Mouse (Mus musculus): Measurements from ENCODE around the gene Vav3. TPM values are rescaled to one million over a fixed set of nuclear protein-coding genes. Genes with fewer than 3 reads are reported as not detected.

Vav3 gene
- polyA plus RNA-seq, 1 experiment from 2014 or later: 18.4 TPM

DNA sequence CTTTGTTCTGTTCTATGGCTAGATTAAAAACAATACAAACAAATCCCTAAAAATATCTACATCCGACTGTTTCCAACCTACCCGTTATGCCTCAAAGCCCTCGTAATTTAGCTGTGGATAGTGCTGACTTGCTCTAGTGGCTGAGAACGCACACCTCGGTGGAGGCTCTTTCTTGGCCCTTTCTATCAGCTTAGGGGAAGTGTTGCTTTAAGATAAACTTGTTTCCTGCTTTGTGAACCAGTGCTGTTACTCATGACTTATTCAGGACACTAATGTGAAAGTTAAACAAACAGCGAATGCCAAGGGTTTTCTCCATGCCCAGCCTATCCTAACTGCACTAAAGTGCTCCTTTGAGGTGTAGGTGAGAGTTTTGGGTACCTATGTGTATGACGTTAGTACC is 221.3 kb downstream of the Vav3 start:
- WGBS: 64% methylated on average over 7 of the region's 7 CpGs
- DNase-seq (ENCODE audit: low spot score, missing footprints) (peak; percentile 85), ATAC-seq (ENCODE audit: low FRiP score) (peak; percentile 33; the same call in 1 of the 2 replicates)
- H3K27me3 ChIP-seq (ENCODE audit: control insufficient read depth, insufficient read depth, low read length): no peaks in the 10 kb centered on the region
- H3K4me1 ChIP-seq (ENCODE audit: control insufficient read depth, insufficient read depth, low read length): no peaks in the 10 kb centered on the region; the same call in 1 of the 2 replicates
- H3K4me3 ChIP-seq (ENCODE audit: low read depth, low read length): no peak overlapping the region
- H3K4me2 ChIP-seq: no peak overlapping the region
- H3K36me3 ChIP-seq (ENCODE audit: control insufficient read depth, insufficient read depth, low read length): no peaks in the 10 kb centered on the region
- no peak overlapping the region for H3K9ac ChIP-seq (ENCODE audit: low read length)
- H3K9me3 ChIP-seq (ENCODE audit: control insufficient read depth, low read length): no peaks in the 10 kb centered on the region
- H3K27ac ChIP-seq (ENCODE audit: low read depth, low read length): no peak overlapping the region

DNA sequence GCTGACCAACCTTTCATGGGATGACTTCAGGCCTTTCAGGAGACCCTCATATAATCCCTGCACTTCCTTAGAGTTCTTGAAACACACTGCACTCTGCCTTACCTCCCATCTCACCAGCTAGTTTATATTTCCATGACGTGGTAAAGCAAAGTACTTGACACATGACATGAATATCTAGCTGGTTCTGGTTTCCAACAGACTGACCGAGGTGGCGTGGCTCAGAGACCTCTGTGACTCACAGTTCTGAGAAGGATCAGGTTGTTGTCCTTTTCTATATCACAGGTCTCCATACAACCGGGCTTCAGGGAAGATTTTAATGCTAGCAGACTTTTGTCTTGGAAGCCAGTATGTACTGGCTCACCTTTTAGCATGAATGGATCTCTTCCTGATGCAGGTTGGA is 221.8 kb downstream of the Vav3 start:
- H3K27ac ChIP-seq (ENCODE audit: low read depth, low read length): no peak overlapping the region
- 87% methylated on average over 4 of the region's 4 CpGs for WGBS
- no peaks in the 10 kb centered on the region for H3K9me3 ChIP-seq (ENCODE audit: control insufficient read depth, low read length)
- H3K4me1 ChIP-seq (ENCODE audit: control insufficient read depth, insufficient read depth, low read length): no peaks in the 10 kb centered on the region; the same call in 1 of the 2 replicates
- peak; percentile 60 for DNase-seq (ENCODE audit: low spot score, missing footprints)
- no peaks in the 10 kb centered on the region for H3K36me3 ChIP-seq (ENCODE audit: control insufficient read depth, insufficient read depth, low read length)
- H3K4me2 ChIP-seq: no peak overlapping the region
- ATAC-seq (ENCODE audit: low FRiP score): no peak
- no peak overlapping the region for H3K9ac ChIP-seq (ENCODE audit: low read length)
- no peak overlapping the region for H3K4me3 ChIP-seq (ENCODE audit: low read depth, low read length)
- no peaks in the 10 kb centered on the region for H3K27me3 ChIP-seq (ENCODE audit: control insufficient read depth, insufficient read depth, low read length)

GRCm38 (mm10) chr3:109564443-109564842 is 224.0 kb downstream of the Vav3 start:
- no peak overlapping the region for H3K27ac ChIP-seq (ENCODE audit: low read depth, low read length)
- H3K4me3 ChIP-seq (ENCODE audit: low read depth, low read length): no peak overlapping the region
- no peak overlapping the region for H3K4me2 ChIP-seq
- no peaks in the 10 kb centered on the region for H3K36me3 ChIP-seq (ENCODE audit: control insufficient read depth, insufficient read depth, low read length)
- 95% methylated on average over 2 of the region's 2 CpGs for WGBS
- ATAC-seq (ENCODE audit: low FRiP score) (no peak), DNase-seq (ENCODE audit: low spot score, missing footprints) (peak; percentile 23)
- no peaks in the 10 kb centered on the region for H3K27me3 ChIP-seq (ENCODE audit: control insufficient read depth, insufficient read depth, low read length)
- peaks cover 3% of the 10 kb centered on the region; the same call in 1 of the 2 replicates for H3K4me1 ChIP-seq (ENCODE audit: control insufficient read depth, insufficient read depth, low read length)
- no peak overlapping the region for H3K9ac ChIP-seq (ENCODE audit: low read length)
- H3K9me3 ChIP-seq (ENCODE audit: control insufficient read depth, low read length): no peaks in the 10 kb centered on the region

- H3K4me3 ChIP-seq (ENCODE audit: low read depth, low read length): no peak overlapping the region
- DNase-seq (ENCODE audit: low spot score, missing footprints) (peak; percentile 62), ATAC-seq (ENCODE audit: low FRiP score) (peak; percentile 48; the same call in 1 of the 2 replicates)
- peaks cover 3% of the 10 kb centered on the region; the same call in 1 of the 2 replicates for H3K4me1 ChIP-seq (ENCODE audit: control insufficient read depth, insufficient read depth, low read length)
- no peak overlapping the region for H3K4me2 ChIP-seq
- no peak overlapping the region for H3K27ac ChIP-seq (ENCODE audit: low read depth, low read length)
- no peaks in the 10 kb centered on the region for H3K27me3 ChIP-seq (ENCODE audit: control insufficient read depth, insufficient read depth, low read length)
- H3K9ac ChIP-seq (ENCODE audit: low read length): no peak overlapping the region
- H3K36me3 ChIP-seq (ENCODE audit: control insufficient read depth, insufficient read depth, low read length): no peaks in the 10 kb centered on the region
- no peaks in the 10 kb centered on the region for H3K9me3 ChIP-seq (ENCODE audit: control insufficient read depth, low read length)
- WGBS: 46% methylated on average over 3 of the region's 3 CpGs
Observed at GRCm38 (mm10) chr3:109568542-109569265, 228.3 kb downstream of the Vav3 start.

DNA sequence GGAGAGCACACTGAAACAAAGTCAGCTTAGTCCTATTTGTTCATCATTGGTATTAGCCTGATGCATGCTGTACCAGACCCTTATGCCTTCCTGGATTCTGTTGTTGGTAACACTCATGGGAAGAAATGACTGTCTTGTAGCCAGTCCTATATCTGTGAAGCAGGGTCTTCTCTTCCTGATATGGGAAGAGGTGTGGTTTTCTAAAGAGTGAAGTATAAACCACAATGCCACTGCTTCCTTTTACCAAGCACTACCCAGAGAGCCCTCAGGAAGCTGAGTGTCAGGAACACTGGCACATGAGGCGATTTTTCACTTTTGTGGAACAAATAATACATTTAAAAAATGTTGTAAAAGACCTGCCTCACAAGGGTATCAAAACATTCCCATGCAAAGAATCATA is 231.0 kb downstream of the Vav3 start:
- DNase-seq (ENCODE audit: low spot score, missing footprints) (peak; percentile 28), ATAC-seq (ENCODE audit: low FRiP score) (no peak)
- no peaks in the 10 kb centered on the region for H3K27me3 ChIP-seq (ENCODE audit: control insufficient read depth, insufficient read depth, low read length)
- no peaks in the 10 kb centered on the region for H3K9me3 ChIP-seq (ENCODE audit: control insufficient read depth, low read length)
- H3K27ac ChIP-seq (ENCODE audit: low read depth, low read length): no peak overlapping the region
- H3K9ac ChIP-seq (ENCODE audit: low read length): no peak overlapping the region
- WGBS: 79% methylated on average over 1 of the region's 1 CpGs
- no peaks in the 10 kb centered on the region for H3K36me3 ChIP-seq (ENCODE audit: control insufficient read depth, insufficient read depth, low read length)
- H3K4me2 ChIP-seq: no peak overlapping the region
- H3K4me3 ChIP-seq (ENCODE audit: low read depth, low read length): no peak overlapping the region
- H3K4me1 ChIP-seq (ENCODE audit: control insufficient read depth, insufficient read depth, low read length): peaks cover 3% of the 10 kb centered on the region; the same call in 1 of the 2 replicates

- peak; percentile 60 for DNase-seq (ENCODE audit: low spot score, missing footprints)
- H3K4me1 ChIP-seq (ENCODE audit: control insufficient read depth, insufficient read depth, low read length): peaks cover 3% of the 10 kb centered on the region; the same call in 1 of the 2 replicates
- H3K27me3 ChIP-seq (ENCODE audit: control insufficient read depth, insufficient read depth, low read length): no peaks in the 10 kb centered on the region
- no peak overlapping the region for H3K27ac ChIP-seq (ENCODE audit: low read depth, low read length)
- no peak overlapping the region for H3K4me2 ChIP-seq
- H3K9ac ChIP-seq (ENCODE audit: low read length): no peak overlapping the region
- no peaks in the 10 kb centered on the region for H3K9me3 ChIP-seq (ENCODE audit: control insufficient read depth, low read length)
- H3K4me3 ChIP-seq (ENCODE audit: low read depth, low read length): no peak overlapping the region
- ATAC-seq (ENCODE audit: low FRiP score): no peak
- WGBS: 65% methylated on average over 3 of the region's 3 CpGs
- no peaks in the 10 kb centered on the region for H3K36me3 ChIP-seq (ENCODE audit: control insufficient read depth, insufficient read depth, low read length)
Observed at GRCm38 (mm10) chr3:109572871-109573270, 232.4 kb downstream of the Vav3 start.

DNA sequence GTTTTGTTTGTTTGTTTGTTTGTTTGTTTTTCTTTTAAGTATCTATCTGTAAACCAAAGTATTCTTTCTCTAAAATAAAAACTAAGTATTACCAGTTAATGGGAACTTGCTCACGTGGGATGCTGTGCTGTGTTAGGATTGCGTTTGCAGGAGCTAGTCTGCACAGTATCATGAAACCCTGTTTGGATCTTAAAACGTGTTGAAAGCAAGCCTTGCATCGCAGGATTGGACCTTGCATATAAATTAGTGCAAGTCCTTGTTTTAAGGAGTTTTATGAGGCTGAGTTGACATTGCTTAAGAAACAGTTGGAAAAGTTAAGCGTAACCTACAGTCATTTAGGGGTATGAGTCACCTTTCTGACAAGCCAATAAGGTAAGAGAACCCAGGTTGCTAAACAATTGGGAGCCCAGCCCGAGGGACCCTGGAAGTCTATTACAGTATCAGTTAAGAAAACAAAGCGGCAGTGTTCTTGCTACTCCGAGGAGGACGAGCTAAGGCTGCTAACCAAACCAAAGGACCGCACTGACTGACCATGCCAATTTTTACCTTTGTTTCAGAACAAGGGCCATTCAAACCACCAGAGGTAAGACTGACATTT is 233.2 kb downstream of the Vav3 start:
- WGBS: 80% methylated on average over 10 of the region's 10 CpGs
- ATAC-seq (ENCODE audit: low FRiP score) (no peak), DNase-seq (ENCODE audit: low spot score, missing footprints) (peak; percentile 54)
- peaks cover under 1% of the 10 kb centered on the region; the same call in 1 of the 2 replicates for H3K4me1 ChIP-seq (ENCODE audit: control insufficient read depth, insufficient read depth, low read length)
- H3K27me3 ChIP-seq (ENCODE audit: control insufficient read depth, insufficient read depth, low read length): no peaks in the 10 kb centered on the region
- H3K36me3 ChIP-seq (ENCODE audit: control insufficient read depth, insufficient read depth, low read length): no peaks in the 10 kb centered on the region
- H3K4me2 ChIP-seq: no peak overlapping the region
- no peaks in the 10 kb centered on the region for H3K9me3 ChIP-seq (ENCODE audit: control insufficient read depth, low read length)
- no peak overlapping the region for H3K4me3 ChIP-seq (ENCODE audit: low read depth, low read length)
- no peak overlapping the region for H3K27ac ChIP-seq (ENCODE audit: low read depth, low read length)
- H3K9ac ChIP-seq (ENCODE audit: low read length): no peak overlapping the region

DNA sequence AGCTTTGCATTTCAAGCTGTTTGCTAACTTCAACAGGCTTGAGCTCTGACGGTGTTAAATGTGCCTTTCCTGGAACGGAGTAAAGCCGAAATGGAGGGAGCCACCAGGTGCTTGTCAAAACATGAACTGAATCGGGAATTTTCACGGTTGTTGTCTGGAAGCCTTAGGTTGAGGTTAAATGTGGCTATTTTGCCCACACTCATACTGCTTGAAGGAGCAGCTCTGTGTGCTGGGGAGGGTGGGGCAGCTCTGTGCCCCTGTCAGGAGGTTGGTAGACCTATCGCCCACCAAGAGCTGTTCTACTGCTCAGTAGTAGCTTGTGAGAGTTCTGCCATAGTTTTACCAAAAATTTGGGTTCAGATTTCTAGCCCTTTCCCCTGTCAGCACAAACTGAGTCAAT is 233.7 kb downstream of the Vav3 start:
- no peak for ATAC-seq (ENCODE audit: low FRiP score)
- no peak overlapping the region for H3K9ac ChIP-seq (ENCODE audit: low read length)
- no peak overlapping the region for H3K4me3 ChIP-seq (ENCODE audit: low read depth, low read length)
- H3K27me3 ChIP-seq (ENCODE audit: control insufficient read depth, insufficient read depth, low read length): no peaks in the 10 kb centered on the region
- no peak overlapping the region for H3K4me2 ChIP-seq
- H3K4me1 ChIP-seq (ENCODE audit: control insufficient read depth, insufficient read depth, low read length): no peaks in the 10 kb centered on the region
- 80% methylated on average over 6 of the region's 6 CpGs for WGBS
- no peak overlapping the region for H3K27ac ChIP-seq (ENCODE audit: low read depth, low read length)
- no peaks in the 10 kb centered on the region for H3K9me3 ChIP-seq (ENCODE audit: control insufficient read depth, low read length)
- no peaks in the 10 kb centered on the region for H3K36me3 ChIP-seq (ENCODE audit: control insufficient read depth, insufficient read depth, low read length)
- peak; percentile 65 for DNase-seq (ENCODE audit: low spot score, missing footprints)

DNA sequence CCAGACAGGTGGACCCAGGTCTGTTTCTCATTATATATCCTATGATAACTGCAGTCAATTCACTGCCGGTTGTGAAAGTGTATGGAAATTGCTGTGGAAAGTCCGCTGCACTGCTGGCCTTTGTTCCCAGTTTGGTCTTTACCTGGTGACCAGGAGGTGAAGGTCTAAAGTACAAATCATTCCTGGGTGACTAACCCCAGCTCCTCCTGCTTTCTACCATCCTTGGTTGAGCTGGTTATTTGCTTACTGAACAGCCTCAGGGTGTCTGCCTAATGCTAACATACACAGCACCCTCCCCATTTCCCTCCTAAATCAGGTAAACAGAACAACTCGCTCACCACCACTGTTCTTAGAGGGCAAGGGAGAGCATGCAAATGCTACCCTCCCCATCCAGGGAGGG is 237.9 kb downstream of the Vav3 start:
- Histone ChIP-seq H3K27me3 (ENCODE audit: control insufficient read depth, insufficient read depth, low read length) (no peaks in the 10 kb centered on the region), H3K4me3 (ENCODE audit: low read depth, low read length) (no peak overlapping the region), H3K9ac (ENCODE audit: low read length) (no peak overlapping the region), H3K27ac (ENCODE audit: low read depth, low read length) (no peak overlapping the region), H3K36me3 (ENCODE audit: control insufficient read depth, insufficient read depth, low read length) (no peaks in the 10 kb centered on the region), H3K4me1 (ENCODE audit: control insufficient read depth, insufficient read depth, low read length) (no peaks in the 10 kb centered on the region), H3K9me3 (ENCODE audit: control insufficient read depth, low read length) (no peaks in the 10 kb centered on the region), H3K4me2 (no peak overlapping the region)
- DNase-seq (ENCODE audit: low spot score, missing footprints) (peak; percentile 21), ATAC-seq (ENCODE audit: low FRiP score) (no peak)
- WGBS: 78% methylated on average over 3 of the region's 3 CpGs
